Mouse (Mus musculus) MN1 (cell line): ENCODE results near the gene 1700037H04Rik.

Experiments used
- DNase-seq: peaks from one replicate; pipeline ENCODE4 v3.0.0-alpha.2; 2016; ENCODE audit warnings: low spot score

Gene 1700037H04Rik

DNA sequence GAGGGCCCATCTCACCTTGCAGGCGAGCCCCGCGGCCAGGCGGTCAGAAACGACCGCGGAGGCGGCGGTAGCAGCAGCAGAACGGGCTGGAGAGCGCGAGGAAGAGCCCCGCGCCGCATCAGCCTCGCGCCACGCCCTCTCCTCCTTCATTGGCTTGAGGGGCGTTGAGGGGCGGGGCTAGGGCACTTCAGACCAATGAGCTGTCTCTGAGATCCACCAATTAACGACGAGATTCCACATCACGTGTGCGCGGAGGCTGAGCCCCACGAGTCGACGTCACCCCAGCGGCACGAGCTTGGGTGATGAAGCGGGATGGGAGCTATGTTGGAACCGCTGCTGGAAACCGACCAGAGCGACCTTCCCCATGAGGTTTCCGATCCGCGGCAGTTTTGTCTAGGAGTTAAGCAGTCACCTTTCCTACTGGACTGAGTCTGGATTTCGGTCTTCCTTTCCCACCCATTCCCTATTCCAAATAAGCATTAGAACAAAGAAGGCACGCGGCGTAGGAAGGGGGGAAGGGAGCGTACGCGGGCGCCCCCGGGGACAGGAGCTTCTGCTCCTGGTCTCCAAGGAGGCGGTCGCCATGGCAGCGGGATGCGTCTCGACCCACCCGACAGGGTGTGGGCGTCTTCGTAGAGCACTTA, at the start of gene 1700037H04Rik:
Gene 1700037H04Rik, minus strand, starts transcription at position 144 of the 644 bp plus-strand sequence.
- peak; percentile 98 for DNase-seq

- no peak for DNase-seq
These were observed 49.4 kb upstream of the 1700037H04Rik start for GRCm38 (mm10) chr2:131209125-131209795.

DNA sequence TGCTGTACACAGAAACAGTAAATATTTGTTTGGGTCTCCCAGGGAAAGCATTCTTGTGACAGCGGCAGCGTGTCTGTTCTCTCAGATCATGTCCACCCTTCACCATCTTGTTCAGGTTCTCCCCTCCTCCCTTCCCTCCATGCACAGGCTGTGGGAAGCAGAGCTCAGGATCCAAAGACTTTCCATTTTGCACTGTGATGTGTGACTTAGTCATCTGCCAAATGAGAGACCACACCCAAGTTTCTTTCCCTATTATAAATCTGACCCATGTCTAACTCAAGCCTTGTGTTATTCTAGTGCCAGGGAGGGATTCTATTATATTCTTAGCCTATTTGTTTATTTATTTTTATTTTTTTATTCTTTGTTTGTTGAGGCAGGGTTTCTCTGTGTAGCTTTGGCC, 48.5 kb upstream of the 1700037H04Rik start:
- DNase-seq, result no peak

DNA sequence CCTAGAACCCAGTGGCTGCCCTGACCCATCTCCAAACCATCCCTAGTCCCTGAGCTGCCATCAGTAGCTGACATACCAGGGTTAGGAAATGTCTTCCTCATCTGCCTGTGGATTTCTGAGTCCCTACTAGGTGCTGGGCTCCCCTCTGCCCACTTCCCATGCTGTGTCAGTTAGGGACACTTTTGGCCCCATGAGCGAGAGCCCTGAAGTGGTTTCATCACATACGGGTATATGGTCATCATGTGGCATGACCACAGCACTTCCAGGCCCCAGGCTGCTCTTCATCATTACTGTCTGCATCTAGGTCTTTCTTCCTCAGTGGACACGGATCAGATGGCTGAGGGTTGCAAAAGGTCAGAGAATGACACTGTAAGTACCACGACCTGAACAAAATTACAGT, 46.9 kb upstream of the 1700037H04Rik start, which contains the start of gene Ap5s1:
Gene Ap5s1, plus strand, starts transcription at position 301 of the 400 bp plus-strand sequence.
- DNase-seq, result no peak

GRCm38 (mm10) chr2:131205521-131206182, 45.8 kb upstream of the 1700037H04Rik start:
- DNase-seq, result no peak

DNA sequence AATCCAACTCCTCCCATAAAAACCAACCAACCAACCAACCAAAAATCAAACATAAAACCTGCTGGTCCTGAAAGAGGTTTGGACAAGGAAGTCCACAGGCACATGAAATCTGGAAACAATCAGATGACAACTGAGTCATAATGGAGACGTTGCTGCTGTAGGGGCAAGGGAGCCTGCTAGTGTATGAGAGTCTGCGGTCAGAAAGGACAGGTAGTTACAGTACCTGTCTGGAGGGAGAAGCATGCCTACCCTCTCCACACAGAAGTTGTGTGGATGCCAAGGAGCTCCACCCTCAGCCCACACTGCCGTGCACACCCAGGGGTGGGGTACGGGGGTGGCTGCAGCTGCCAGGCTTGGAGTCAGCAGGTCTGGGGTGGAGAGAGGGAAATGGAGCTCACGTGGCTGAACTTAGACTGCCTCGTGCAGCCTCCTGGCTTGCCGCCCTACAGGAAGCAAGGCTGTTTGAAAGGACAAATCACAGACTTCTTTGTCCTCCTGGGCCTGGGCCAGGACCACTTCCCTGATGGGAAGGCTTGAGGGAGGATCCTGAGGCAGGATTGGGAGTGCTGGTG, 44.6 kb upstream of the 1700037H04Rik start:
- peak; percentile 90 for DNase-seq

DNA sequence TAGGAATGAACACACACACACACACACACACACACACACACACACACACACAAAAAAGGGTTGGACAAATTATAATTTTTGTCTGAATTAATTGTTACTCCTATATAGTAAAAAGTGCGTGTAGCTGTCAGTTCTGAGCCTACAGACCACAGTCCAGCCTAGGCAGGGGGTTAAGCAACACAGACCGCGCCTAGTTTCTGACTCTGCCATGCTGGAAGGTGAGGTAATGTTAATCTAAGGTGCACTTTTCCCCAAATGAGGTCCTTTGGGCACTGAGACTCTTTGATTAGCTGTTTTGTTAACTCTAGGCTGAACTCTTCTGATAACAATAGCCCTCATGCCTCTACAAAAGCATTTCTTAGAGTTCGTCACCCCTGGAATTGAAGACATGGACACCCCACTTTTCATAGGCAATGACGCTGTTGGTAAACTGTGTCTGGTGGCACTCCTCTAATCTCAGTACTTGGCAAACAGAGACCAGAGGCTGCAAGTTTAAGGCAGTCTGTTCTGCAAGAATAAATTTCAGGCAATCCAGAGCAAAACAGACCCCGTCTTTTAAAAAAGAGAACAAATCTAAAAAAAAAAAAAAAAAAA, 44.0 kb upstream of the 1700037H04Rik start:
- peak; percentile 19 for DNase-seq

- no peak for DNase-seq
These were observed 41.4 kb upstream of the 1700037H04Rik start for GRCm38 (mm10) chr2:131201262-131201661.

GRCm38 (mm10) chr2:131200710-131201109, 40.8 kb upstream of the 1700037H04Rik start:
- DNase-seq, result no peak

- DNase-seq, result no peak
These were observed 36.9 kb upstream of the 1700037H04Rik start for GRCm38 (mm10) chr2:131196606-131197316.

DNA sequence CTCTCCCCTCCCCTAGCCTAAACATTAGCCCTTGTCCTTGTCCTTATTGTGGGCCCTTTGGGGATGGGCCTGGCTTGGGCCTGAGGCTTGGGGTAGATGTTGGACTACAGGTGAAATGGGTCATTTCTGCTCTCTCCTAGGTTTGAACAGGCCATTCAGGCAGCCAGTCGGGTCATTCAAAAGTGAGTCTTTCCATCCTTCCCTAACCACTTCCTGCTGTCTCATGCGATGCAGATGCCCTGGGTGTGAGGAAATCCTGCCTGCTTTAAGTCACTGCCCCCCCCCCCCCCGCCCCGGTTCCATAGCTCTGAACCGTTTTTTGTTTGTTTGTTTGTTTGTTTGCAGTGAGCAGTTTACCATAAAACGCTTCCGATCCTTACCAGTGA, 31.1 kb upstream of the 1700037H04Rik start:
- no peak for DNase-seq

DNA sequence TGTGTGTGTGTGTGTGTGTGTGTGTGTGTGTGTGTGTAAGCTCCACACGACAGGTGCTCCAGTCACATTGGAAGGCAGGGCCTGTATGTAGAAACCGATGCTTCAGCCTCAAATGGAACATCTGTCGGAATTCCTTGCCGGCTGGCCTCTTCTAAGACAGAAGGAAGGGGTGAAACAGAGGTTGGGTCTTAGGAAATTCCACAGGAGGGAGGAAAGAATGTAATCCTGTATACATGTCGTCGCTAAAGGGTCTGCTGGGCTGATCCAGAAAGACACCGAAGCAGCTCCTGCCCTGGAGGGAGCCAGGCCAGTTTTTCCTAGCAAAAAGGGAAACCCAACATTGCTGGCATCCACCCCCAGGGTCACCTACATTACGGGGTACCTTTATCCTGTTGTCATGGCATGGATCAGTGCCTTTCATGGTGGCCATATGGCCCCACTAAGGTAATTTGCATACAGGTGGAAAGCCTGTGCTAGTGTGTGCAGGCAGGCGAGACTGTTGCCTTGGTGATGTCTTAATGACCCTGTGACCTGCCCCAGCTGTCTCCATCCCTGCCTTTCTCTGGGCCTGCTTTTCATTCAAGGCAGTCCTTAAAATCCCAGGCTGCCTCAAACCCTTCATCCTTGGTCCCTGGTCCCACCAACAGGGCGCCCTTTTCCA, 30.6 kb upstream of the 1700037H04Rik start:
- DNase-seq, result peak; percentile 49

DNA sequence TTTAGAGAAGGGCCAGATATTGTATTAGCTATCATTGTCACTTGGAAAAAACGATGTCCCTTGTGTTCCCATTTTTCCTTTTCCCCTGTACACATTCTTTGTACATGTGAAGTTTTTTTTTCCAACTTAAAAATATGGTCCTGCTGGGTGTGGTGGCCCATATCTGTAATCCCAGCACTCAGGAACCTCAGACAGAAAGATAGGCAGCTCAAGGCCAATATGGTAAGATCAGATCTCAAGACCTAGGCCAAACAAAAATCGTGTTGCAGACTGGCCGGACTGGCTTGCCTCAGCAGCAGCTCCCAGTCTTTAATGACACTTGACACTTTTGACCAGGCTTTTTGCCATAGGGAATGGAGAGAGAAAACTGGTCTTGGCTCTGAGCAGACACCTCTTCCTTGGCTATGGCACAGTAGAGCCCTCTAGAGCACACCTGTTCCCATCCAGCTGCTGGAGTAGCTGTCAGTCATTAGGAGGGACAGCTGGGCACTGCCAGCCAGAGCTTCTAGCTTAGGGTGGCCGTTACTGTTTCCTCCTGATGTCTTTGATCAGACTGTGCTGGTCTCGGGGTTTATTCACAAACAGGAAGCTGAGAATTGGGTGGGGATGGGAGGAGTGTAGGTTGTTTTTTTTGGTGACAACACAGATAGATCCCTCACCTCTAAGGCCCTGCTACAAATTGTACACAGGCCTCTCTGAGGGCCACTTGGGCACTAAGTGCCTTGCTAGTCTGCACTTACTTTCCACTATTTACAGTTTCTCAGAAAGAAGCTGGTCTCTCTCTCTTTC, 29.8 kb upstream of the 1700037H04Rik start:
- no peak for DNase-seq

GRCm38 (mm10) chr2:131188311-131188710, 28.4 kb upstream of the 1700037H04Rik start:
- DNase-seq, result no peak

GRCm38 (mm10) chr2:131187602-131187922, 27.7 kb upstream of the 1700037H04Rik start:
- DNase-seq, result no peak

GRCm38 (mm10) chr2:131186771-131187601, 27.1 kb upstream of the 1700037H04Rik start, which contains the start of the genes Cdc25b and Spef1:
Gene Cdc25b, plus strand, starts transcription at chr2:131186949.
Gene Spef1, minus strand, starts transcription at chr2:131187282.
- DNase-seq, result peak; percentile 88

GRCm38 (mm10) chr2:131186343-131186742, 26.5 kb upstream of the 1700037H04Rik start:
- no peak for DNase-seq

- peak; percentile 88 for DNase-seq
These were observed 20.2 kb upstream of the 1700037H04Rik start, which contains the start of gene Cenpb for GRCm38 (mm10) chr2:131179990-131180587. Gene Cenpb, minus strand, starts transcription at chr2:131180067.
